Mouse (Mus musculus) hindbrain, embryonic 11.5 days (tissue): Measurements from ENCODE around the gene Slc16a14. TPM values are rescaled to one million over a fixed set of nuclear protein-coding genes. Genes with fewer than 3 reads are reported as not detected.
A peak's percentile ranks its signal among the peaks of the same experiment; 100 is the strongest.

Experiments used
- ATAC-seq: fragments of 200-750 bp; cut with Nextera tagmentation; 2 replicates; pipeline ENCODE4 v1.8.0; 2017; ENCODE audit warnings: mild to moderate bottlenecking, moderate TSS enrichment, moderate library complexity; ENCODE audit not compliant: low FRiP score
- DNase-seq: peaks from one replicate; pipeline ENCODE4 v3.0.0-alpha.2; 2015; ENCODE audit warnings: low spot score
- H3K27ac ChIP-seq: fragments of 300-500 bp; sonication (generic); 2 replicates; pipeline ENCODE4 v1.5.1; 2014; ENCODE audit warnings: mild to moderate bottlenecking, low read depth, low read length
- H3K27me3 ChIP-seq: fragments of 300-500 bp; sonication (generic); 2 replicates; pipeline ENCODE4 v1.6.1; 2014; ENCODE audit warnings: mild to moderate bottlenecking, low read length, moderate library complexity, mixed read lengths; ENCODE audit not compliant: control insufficient read depth, insufficient read depth
- H3K36me3 ChIP-seq: fragments of 300-500 bp; sonication (generic); 2 replicates; pipeline ENCODE4 v1.6.1; 2014; ENCODE audit warnings: mild to moderate bottlenecking, low read length, moderate library complexity, mixed read lengths; ENCODE audit not compliant: control insufficient read depth, insufficient read depth
- H3K4me1 ChIP-seq: fragments of 300-500 bp; sonication (generic); replicated peaks from 2 replicates; pipeline ENCODE4 v1.6.1; 2014; ENCODE audit warnings: low read length, mixed read lengths; ENCODE audit not compliant: control insufficient read depth, insufficient read depth
- H3K4me2 ChIP-seq: fragments of 300-500 bp; sonication (generic); replicated peaks from 2 replicates; pipeline ENCODE4 v1.6.1; 2014; ENCODE audit warnings: mild to moderate bottlenecking, low read depth, low read length
- H3K4me3 ChIP-seq: fragments of 300-500 bp; sonication (generic); 2 replicates; pipeline ENCODE4 v1.5.1; 2014; ENCODE audit warnings: low read depth, low read length
- H3K9ac ChIP-seq: fragments of 300-500 bp; sonication (generic); 2 replicates; pipeline ENCODE4 v1.6.1; 2014; ENCODE audit warnings: low read depth, low read length
- H3K9me3 ChIP-seq: fragments of 300-500 bp; sonication (generic); 2 replicates; pipeline ENCODE4 v1.6.1; 2016; ENCODE audit warnings: low read length; ENCODE audit not compliant: control insufficient read depth
- WGBS: fragments of 180-500 bp; shearing (Covaris S2); extraction: QIAGEN DNeasy Blood & Tissue Kit; methylation state at CpG from one replicate; pipeline ENCODE4 v1.1.7; 2014; 5-methylcytosine and 5-hydroxymethylcytosine counted together
- polyA plus RNA-seq: library from polyadenylated mRNA; unstranded; fragments of >200 nt; fragmentation: Nextera tagmentation; extraction: Ambion mirVana; gene quantifications from 2 replicates; pipeline ENCODE4 v1.2.1, GENCODE M21; 2014

Slc16a14 gene
- polyA plus RNA-seq, 1 experiment from 2014 or later, result 2.9 TPM

- Histone ChIP-seq H3K27ac (no peak overlapping the region), H3K4me3 (no peak overlapping the region), H3K36me3 (no peaks in the 10 kb centered on the region), H3K9ac (no peak overlapping the region), H3K9me3 (no peaks in the 10 kb centered on the region), H3K4me1 (no peaks in the 10 kb centered on the region), H3K4me2 (no peak overlapping the region), H3K27me3 (no peaks in the 10 kb centered on the region)
- 91% methylated on average over 6 of the region's 9 CpGs for WGBS
- no peak for DNase-seq
- no peak for ATAC-seq
These were observed 43.2 kb downstream of the Slc16a14 start for GRCm38 (mm10) chr1:84891746-84892145.

GRCm38 (mm10) chr1:84890503-84890902, 44.4 kb downstream of the Slc16a14 start:
- no peaks in the 10 kb centered on the region for H3K9me3 ChIP-seq
- H3K36me3 ChIP-seq, result no peaks in the 10 kb centered on the region
- peak; percentile 12 for DNase-seq
- 79% methylated on average over 7 of the region's 7 CpGs for WGBS
- H3K9ac ChIP-seq, result no peak overlapping the region
- no peak overlapping the region for H3K4me2 ChIP-seq
- H3K27me3 ChIP-seq, result no peaks in the 10 kb centered on the region
- H3K4me1 ChIP-seq, result no peaks in the 10 kb centered on the region
- no peak overlapping the region for H3K4me3 ChIP-seq
- H3K27ac ChIP-seq, result 0 out of 2 replicates have a peak overlapping the region, but pooled peaks have one; percentile 56
- peak; percentile 30 for ATAC-seq

GRCm38 (mm10) chr1:84890005-84890393, 44.9 kb downstream of the Slc16a14 start:
- H3K4me3 ChIP-seq, result no peak overlapping the region
- 17% methylated on average over 7 of the region's 7 CpGs for WGBS
- H3K9me3 ChIP-seq, result no peaks in the 10 kb centered on the region
- no peak overlapping the region for H3K9ac ChIP-seq
- peak; percentile 69 for DNase-seq
- no peak overlapping the region; the same call in 1 of the 2 replicates for H3K4me2 ChIP-seq
- ATAC-seq, result peak; percentile 91
- no peaks in the 10 kb centered on the region for H3K36me3 ChIP-seq
- peak overlapping the region; percentile 56 for H3K27ac ChIP-seq
- H3K27me3 ChIP-seq, result no peaks in the 10 kb centered on the region
- H3K4me1 ChIP-seq, result no peaks in the 10 kb centered on the region

- peak overlapping the region; percentile 56 for H3K27ac ChIP-seq
- no peaks in the 10 kb centered on the region for H3K27me3 ChIP-seq
- DNase-seq, result peak; percentile 25
- H3K4me1 ChIP-seq, result no peaks in the 10 kb centered on the region
- 59% methylated on average over 8 of the region's 8 CpGs for WGBS
- ATAC-seq, result peak; percentile 60
- H3K36me3 ChIP-seq, result no peaks in the 10 kb centered on the region
- no peak overlapping the region; the same call in 1 of the 2 replicates for H3K4me2 ChIP-seq
- no peaks in the 10 kb centered on the region for H3K9me3 ChIP-seq
- H3K4me3 ChIP-seq, result no peak overlapping the region
- H3K9ac ChIP-seq, result no peak overlapping the region
These were observed 45.5 kb downstream of the Slc16a14 start for GRCm38 (mm10) chr1:84889330-84890004.

- Histone ChIP-seq H3K27me3 (no peaks in the 10 kb centered on the region), H3K4me3 (no peak overlapping the region), H3K9me3 (no peaks in the 10 kb centered on the region), H3K4me1 (no peaks in the 10 kb centered on the region), H3K36me3 (no peaks in the 10 kb centered on the region), H3K27ac (no peak overlapping the region), H3K9ac (no peak overlapping the region), H3K4me2 (no peak overlapping the region)
- ATAC-seq, result no peak
- WGBS, result 87% methylated on average over 6 of the region's 6 CpGs
- no peak for DNase-seq
These were observed 49.0 kb downstream of the Slc16a14 start for GRCm38 (mm10) chr1:84885921-84886320.

- no peak overlapping the region for H3K27ac ChIP-seq
- 86% methylated on average over 3 of the region's 3 CpGs for WGBS
- H3K4me3 ChIP-seq, result no peak overlapping the region
- no peak overlapping the region for H3K9ac ChIP-seq
- DNase-seq (no peak), ATAC-seq (no peak)
- H3K9me3 ChIP-seq, result no peaks in the 10 kb centered on the region
- H3K27me3 ChIP-seq, result no peaks in the 10 kb centered on the region
- H3K36me3 ChIP-seq, result no peaks in the 10 kb centered on the region
- no peaks in the 10 kb centered on the region for H3K4me1 ChIP-seq
- no peak overlapping the region for H3K4me2 ChIP-seq
These were observed 49.8 kb downstream of the Slc16a14 start for GRCm38 (mm10) chr1:84885174-84885573.

GRCm38 (mm10) chr1:84883889-84884288, 51.0 kb downstream of the Slc16a14 start:
- Histone ChIP-seq H3K4me3 (no peak overlapping the region), H3K4me1 (no peaks in the 10 kb centered on the region), H3K4me2 (no peak overlapping the region), H3K27ac (no peak overlapping the region), H3K36me3 (no peaks in the 10 kb centered on the region), H3K9ac (no peak overlapping the region), H3K9me3 (no peaks in the 10 kb centered on the region), H3K27me3 (no peaks in the 10 kb centered on the region)
- ATAC-seq, result no peak
- DNase-seq, result no peak
- 64% methylated on average over 4 of the region's 4 CpGs for WGBS

- DNase-seq (no peak), ATAC-seq (no peak)
- no peak overlapping the region for H3K9ac ChIP-seq
These were observed 52.0 kb downstream of the Slc16a14 start for GRCm38 (mm10) chr1:84882937-84883336.

GRCm38 (mm10) chr1:84882066-84882532, 52.8 kb downstream of the Slc16a14 start:
- Histone ChIP-seq H3K9me3 (no peaks in the 10 kb centered on the region), H3K4me1 (no peaks in the 10 kb centered on the region), H3K4me3 (no peak overlapping the region), H3K27me3 (no peaks in the 10 kb centered on the region), H3K36me3 (no peaks in the 10 kb centered on the region), H3K4me2 (no peak overlapping the region), H3K9ac (no peak overlapping the region), H3K27ac (no peak overlapping the region)
- 44% methylated on average over 2 of the region's 2 CpGs for WGBS
- ATAC-seq (peak; percentile 47; the same call in 1 of the 2 replicates), DNase-seq (no peak)

More at GRCm38 (mm10) chr1:84882937-84883336, 52.0 kb downstream of the Slc16a14 start:
- Histone ChIP-seq H3K27ac (no peak overlapping the region), H3K4me1 (no peaks in the 10 kb centered on the region), H3K27me3 (no peaks in the 10 kb centered on the region), H3K36me3 (no peaks in the 10 kb centered on the region), H3K9me3 (no peaks in the 10 kb centered on the region), H3K4me2 (no peak overlapping the region), H3K4me3 (no peak overlapping the region)
- WGBS, result 93% methylated on average over 4 of the region's 4 CpGs
